Mouse (Mus musculus) heart, postnatal 0 days (tissue): ENCODE measurements around the gene Olfr434.

Source experiments
- CTCF ChIP-seq: IDR thresholded peaks from 2 replicates; pipeline ENCODE4 v1.5.1; 2016; ENCODE audit warnings: antibody characterized with exemption, control low read depth, low read depth
- EP300 ChIP-seq: IDR thresholded peaks from 2 replicates; pipeline ENCODE4 v1.6.1; 2016; ENCODE audit warnings: antibody characterized with exemption, low read depth

DNA sequence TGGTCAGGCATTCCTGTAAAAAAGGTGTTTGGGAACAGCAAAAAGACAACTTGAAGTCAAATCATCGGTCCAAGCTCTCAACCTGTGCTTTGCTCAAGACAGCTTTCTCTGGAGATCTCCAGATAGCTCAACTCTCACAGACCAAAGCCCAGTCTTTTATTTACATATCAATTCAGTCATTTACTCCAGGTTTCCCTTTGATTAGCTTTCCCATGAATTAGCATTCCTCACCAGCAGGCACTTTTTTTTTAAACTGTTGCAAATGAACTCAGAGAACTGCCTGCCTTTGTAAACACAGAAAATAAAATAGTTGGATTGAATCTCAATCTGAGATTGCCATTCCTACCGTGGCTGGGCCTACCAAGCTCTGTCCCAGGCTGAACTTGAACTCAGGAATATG lies 7.5 kb upstream of the Olfr434 start:
- TF ChIP-seq CTCF = no peak
- TF ChIP-seq EP300 = no peak
